Mouse (Mus musculus) embryo, embryonic 10.5 days (tissue): ENCODE results near the gene Myb.

ENCODE experiments used
- DNase-seq: peaks from one replicate; pipeline ENCODE4 v3.0.0-alpha.2; 2015; ENCODE audit warnings: low spot score

The Myb gene

GRCm38 (mm10) chr10:21160537-21161358, at the start of gene Myb:
TSS of gene Myb (minus strand) at chr10:21160984.
- DNase-seq = peak; percentile 86

GRCm38 (mm10) chr10:21207378-21207777, 46.6 kb upstream of the Myb start:
- no peak for DNase-seq

- DNase-seq = no peak
Observed at GRCm38 (mm10) chr10:21206232-21206631, 45.4 kb upstream of the Myb start.

- no peak for DNase-seq
Observed at GRCm38 (mm10) chr10:21204496-21205085, 43.8 kb upstream of the Myb start.

- no peak for DNase-seq
Observed at GRCm38 (mm10) chr10:21203886-21204285, 43.1 kb upstream of the Myb start.

GRCm38 (mm10) chr10:21203461-21203860, 42.7 kb upstream of the Myb start:
- DNase-seq = no peak

- no peak for DNase-seq
Observed at GRCm38 (mm10) chr10:21200761-21201160, 40.0 kb upstream of the Myb start.

GRCm38 (mm10) chr10:21200322-21200721, 39.5 kb upstream of the Myb start:
- DNase-seq = no peak

GRCm38 (mm10) chr10:21196646-21197116, 35.9 kb upstream of the Myb start:
- DNase-seq = no peak

- no peak for DNase-seq
Observed at GRCm38 (mm10) chr10:21195597-21195996, 34.8 kb upstream of the Myb start.

- no peak for DNase-seq
Observed at GRCm38 (mm10) chr10:21193935-21194505, 33.2 kb upstream of the Myb start.

GRCm38 (mm10) chr10:21193088-21193934, 32.5 kb upstream of the Myb start:
- no peak for DNase-seq

GRCm38 (mm10) chr10:21192436-21192835, 31.7 kb upstream of the Myb start:
- no peak for DNase-seq

- DNase-seq = no peak
Observed at GRCm38 (mm10) chr10:21189756-21190397, 29.1 kb upstream of the Myb start.

- DNase-seq = no peak
Observed at GRCm38 (mm10) chr10:21189275-21189601, 28.5 kb upstream of the Myb start.

GRCm38 (mm10) chr10:21188564-21189274, 27.9 kb upstream of the Myb start:
- peak; percentile 83 for DNase-seq

- no peak for DNase-seq
Observed at GRCm38 (mm10) chr10:21187847-21188246, 27.1 kb upstream of the Myb start.

GRCm38 (mm10) chr10:21186733-21187132, 25.9 kb upstream of the Myb start:
- no peak for DNase-seq

GRCm38 (mm10) chr10:21178711-21179110, 17.9 kb upstream of the Myb start:
- DNase-seq = peak; percentile 54

- DNase-seq = no peak
Observed at GRCm38 (mm10) chr10:21178281-21178680, 17.5 kb upstream of the Myb start.

GRCm38 (mm10) chr10:21172650-21173200, 11.9 kb upstream of the Myb start:
- DNase-seq = no peak
